Mouse (Mus musculus) embryonic fibroblast, embryonic 13.5 days (primary cell): Measurements from ENCODE around the gene Kif24.

Source experiments
- CTCF ChIP-seq: IDR thresholded peaks from 2 replicates; pipeline ENCODE4 v1.5.1; 2011; ENCODE audit warnings: mild to moderate bottlenecking, control low read depth, low read length, moderate library complexity, borderline replicate concordance; ENCODE audit not compliant: insufficient read depth
- POLR2A ChIP-seq: IDR thresholded peaks from 2 replicates; pipeline ENCODE4 v1.6.1; 2011; ENCODE audit warnings: low read depth, mild to moderate bottlenecking, control low read depth, low read length, moderate library complexity

DNA sequence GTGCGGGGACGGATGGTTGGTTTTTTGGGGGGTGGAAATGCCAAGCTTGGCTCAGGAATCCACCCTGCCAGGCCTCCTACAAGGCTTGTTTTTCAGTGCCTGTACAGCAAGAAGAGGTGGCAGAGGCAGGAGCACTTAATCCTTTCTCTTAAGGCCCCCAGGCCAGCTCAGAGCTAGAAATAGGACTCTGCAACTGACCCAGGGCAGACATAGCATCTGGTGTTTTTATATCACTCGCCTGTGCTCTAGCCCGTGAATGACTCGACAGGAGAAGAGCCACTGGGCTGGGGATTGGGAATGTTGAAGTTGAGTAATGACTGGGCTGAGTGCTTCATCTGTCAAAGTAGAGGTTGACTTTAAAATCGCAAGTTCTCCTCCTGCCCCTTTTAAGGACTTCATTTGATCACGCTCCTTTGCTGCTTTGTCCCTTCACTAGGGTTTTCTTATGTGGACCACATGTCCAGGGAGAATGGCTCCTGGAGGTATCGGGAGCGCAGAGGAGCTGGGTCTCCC, 13.0 kb upstream of the Kif24 start:
- TF ChIP-seq POLR2A (no peak), CTCF (no peak)
